Mouse (Mus musculus) lung, postnatal 36 days (tissue): ENCODE data around the gene Olfr312.

Experiments used
- DNase-seq: peaks from one replicate; pipeline ENCODE4 v3.0.0; 2022; ENCODE audit warnings: mixed read lengths

The Olfr312 gene

DNA sequence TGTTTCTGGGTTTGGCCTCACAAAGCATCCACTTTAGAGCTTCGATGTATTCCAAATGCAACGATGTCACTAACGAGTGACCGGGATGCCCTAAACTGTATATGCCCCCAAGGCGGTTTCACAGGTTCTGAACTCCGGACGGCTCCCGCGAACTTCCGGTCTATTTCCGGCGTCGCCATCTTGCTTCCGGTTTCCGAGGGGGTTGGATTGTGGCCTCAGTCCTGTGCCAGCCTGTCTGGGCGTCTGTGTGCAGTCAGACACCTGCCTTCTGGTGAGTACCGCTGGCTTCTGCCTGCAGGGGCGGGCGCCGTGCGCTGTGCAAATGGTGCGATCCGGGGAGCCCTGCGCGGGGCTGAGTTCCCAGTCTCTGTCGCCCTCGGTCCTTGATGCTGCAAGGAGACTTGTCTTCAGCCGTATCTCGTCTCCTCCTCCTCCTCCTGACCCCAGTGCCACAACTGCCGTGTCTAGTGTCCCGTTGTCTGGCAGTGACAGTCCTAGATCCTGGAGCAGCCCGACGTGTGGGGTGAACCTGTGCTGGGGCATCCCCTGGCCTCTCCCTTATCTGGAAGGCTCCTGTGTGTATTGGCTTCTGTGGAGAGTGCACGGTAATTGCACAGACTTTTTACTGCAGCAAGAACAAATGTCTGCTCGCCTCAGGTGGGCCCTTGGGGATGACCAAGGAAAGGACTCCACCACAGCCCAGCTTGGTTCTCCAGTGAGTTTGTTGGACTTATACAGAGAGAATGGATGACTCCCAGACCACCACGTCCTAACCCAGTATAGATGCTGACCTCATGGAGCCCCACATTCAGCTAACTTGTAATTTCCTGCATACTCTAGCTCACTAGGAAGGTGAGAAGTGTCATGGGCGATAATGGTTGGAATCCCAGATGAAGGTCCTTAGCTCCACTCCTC is 38.3 kb downstream of the Olfr312 start, which contains the start of gene 2810021J22Rik:
Gene 2810021J22Rik, plus strand, starts transcription at position 178 of the 915 bp plus-strand sequence.
- peak; percentile 82 for DNase-seq

DNA sequence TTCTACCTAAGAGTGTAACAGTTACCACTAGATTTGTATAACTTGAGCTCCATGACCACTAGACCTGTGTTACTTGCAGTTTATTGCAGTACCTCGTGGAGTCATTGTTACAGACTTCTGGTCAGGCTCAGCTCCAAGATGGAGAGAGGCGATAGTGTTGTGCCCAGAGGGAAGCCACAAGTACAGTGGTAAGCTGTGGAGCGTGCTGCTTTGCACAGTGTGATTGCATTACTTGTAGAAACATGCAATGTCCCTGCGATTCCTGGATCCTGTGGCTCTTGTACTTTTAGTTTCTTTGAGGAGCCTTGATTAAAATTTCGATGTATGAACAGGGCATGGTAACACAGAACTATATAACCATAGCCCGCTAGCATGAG is 38.9 kb downstream of the Olfr312 start:
- no peak for DNase-seq

DNA sequence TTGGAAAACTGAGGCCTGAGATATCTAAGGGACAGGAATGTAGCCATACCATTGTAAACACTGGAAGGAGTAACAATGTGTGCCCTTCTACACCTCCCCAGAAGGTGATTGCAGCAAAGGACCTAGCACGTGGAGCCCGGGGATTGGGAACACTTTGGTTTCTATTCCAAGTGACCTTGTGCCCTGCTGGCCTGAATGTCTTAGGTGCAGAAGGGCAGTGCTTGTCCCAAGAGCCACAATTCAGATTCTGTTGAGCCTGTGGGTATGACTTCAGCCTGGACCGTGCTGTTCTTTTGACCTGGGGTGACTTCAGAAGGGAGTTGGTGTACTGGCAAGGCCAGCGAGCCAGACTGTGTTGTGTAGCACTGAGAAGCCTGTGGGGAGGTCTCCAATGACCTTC is 41.9 kb downstream of the Olfr312 start:
- no peak for DNase-seq

GRCm38 (mm10) chr11:58883756-58884155 is 54.7 kb downstream of the Olfr312 start:
- DNase-seq, result no peak
